Mouse (Mus musculus): Measurements from ENCODE around the gene Zfp740.
A peak's percentile ranks its signal among the peaks of the same experiment; 100 is the strongest.
"Not testable (repeated sequence)": the region's sequence is repeated elsewhere in the genome, so short reads cannot be mapped to it uniquely, and the experiment has no call there.

Zfp740 gene

DNA sequence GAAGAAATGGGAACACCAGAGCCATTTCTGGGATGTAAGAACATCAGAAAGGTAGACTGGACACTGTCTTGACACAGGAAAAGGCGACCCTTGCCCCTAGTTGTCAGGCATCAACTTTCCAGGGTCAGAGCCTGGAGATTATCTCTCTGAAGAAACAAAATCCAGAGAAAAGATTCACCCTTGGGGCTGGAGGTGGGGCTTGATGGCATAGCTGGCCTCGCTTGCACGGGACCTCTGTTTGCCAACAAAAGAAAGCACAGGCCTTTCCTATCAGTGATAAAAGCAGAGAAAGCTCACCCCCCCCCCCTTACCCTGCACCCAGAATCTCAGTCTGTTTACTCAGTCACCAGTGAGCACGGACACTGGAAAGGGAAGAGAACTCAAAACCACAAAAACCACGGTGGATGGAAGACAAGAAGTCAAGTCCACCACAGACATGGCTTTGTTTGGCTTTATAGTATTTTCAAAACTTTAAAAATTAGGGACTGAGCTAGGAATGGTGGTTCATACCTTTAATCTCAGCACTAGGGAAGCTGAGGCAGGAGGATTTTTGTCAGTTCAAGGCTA is 10.1 kb upstream of the Zfp740 start:
- DNase-seq (ENCODE audit: low spot score), result no peak

GRCm38 (mm10) chr15:102193652-102194051 is 9.4 kb upstream of the Zfp740 start:
- DNase-seq (ENCODE audit: low spot score), result no peak

GRCm38 (mm10) chr15:102194439-102194838 is 8.6 kb upstream of the Zfp740 start:
- DNase-seq (ENCODE audit: low spot score), result no peak

DNA sequence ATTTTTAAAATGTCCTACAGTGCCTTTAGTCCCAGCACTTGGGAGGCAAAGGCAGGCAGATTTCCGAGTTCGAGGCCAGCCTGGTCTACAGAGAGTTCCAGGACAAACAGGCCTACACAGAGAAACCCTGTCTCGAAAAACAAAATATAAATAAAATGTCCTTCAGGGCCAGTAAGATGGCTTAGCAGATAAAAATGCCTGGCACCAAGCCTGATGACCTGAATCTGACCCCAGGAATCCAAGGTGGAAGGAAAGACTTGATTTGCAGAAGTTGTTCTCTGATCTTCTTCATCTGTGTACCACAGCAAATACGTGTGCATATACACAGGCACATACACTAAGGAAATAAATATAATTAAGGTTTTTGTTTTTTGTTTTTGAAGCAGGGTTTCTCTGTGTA is 7.7 kb upstream of the Zfp740 start:
- DNase-seq (ENCODE audit: low spot score), result no peak

DNA sequence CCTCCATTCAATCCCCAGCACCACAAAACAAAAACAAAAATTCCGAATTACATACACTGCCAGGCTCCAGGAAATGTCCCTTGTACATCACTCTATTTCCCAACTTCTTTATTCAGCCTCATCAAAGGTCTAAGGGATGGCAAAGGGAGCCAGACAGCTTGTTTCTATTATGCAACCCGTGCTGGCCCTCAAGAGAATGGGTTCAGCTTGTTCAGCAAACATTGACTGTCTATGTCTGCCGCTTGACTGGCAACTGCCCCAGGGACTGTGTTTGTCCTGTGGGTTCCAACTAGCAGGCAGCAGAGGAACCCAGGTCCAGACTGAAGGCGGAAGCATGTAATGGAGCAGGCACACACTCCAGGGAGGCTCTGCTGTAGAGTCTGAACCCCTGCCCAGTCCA is 4.2 kb upstream of the Zfp740 start:
- DNase-seq (ENCODE audit: low spot score), result no peak

DNA sequence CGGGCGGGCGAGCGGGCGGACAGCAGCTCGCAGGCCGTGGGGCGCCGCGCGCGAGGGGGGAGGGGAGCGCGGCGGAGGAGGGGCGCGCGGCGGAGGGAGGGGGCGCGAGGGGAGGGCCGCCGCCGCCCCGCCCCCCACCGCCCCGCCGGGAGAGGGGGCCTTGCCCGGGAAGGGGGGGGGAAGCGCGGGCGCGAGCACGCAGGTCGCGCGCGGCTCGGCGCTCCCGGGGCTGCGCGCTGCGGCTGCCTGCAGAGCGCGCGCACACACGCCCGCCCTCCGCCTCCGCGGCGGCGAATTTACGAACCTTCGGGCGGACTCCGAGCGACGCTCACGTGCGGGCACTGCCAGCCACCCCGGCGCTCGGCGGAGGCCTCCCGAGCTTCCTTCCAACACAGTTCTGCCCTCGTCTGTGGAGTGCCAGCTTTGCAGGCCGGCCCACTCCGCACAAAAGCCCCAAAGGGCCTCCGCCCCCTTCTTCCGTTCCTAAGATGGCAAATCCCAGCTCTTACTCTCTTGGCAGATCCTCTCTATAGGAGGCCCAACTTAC is 859 bp downstream of the Zfp740 start:
- no peak for DNase-seq (ENCODE audit: low spot score)

DNA sequence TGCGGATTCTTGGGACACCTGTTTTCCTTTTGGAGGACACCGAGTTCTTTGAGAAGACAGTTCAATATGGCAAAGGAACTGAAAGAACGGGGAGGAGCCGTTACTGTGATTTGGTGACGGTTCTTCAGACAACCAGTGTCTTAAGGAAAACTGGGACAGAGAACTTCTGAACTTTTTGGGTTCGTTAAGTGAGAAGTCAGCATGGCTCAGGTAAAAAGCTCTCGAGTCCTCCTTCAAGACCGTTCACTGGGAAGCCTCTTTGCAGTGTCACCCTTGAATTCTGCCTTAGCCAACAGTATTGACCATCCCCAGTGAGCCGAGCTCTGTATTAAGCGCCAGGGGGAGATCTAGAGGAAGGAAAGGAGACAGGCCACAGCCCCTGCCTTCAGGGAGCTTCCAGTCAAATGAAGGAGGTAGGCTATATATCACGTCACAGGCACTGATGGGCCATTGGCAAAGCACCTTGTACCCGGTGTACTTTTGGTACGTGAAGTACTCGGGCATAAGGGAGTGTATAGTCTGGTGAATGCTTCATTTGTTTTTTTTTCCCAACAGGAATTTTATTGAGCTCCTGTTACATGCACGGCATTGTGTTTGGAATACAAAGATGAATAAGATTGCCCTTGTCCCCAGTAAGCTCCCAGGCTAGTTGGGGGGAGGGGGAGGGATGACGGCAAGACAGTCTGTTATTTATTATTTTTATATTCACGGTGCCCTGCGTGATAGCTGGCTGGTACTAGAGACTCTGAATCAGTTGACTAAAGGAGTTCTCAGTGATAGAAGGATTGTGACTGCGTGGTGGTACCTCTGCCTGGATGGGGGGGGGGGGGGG is 1.8 kb downstream of the Zfp740 start, which contains the start of gene Csad:
Gene Csad, minus strand, starts transcription at position 51 of the 832 bp plus-strand sequence.
- DNase-seq (ENCODE audit: low spot score), result no peak

- no peak for DNase-seq (ENCODE audit: low spot score)
Observed at GRCm38 (mm10) chr15:102205779-102206178, 2.7 kb downstream of the Zfp740 start.

DNA sequence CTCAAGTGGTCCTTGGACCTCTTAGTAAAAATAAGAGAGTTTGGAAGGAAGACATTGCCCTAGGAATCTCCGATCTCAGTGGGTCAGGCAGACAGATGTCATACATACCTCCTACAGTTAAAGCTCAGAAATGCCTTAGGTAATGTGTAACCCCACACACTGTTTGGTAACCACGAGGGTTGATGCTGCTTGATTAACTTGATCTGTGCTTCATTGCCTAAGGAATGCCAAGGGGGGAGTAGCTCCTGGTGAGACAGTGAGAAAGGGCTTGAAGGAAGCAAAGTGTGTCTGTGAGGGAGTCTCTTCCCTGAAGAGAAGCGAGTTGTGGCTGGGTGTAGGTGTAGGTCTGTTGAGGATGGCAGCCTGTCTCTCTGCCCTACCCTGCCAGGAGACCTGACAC is 4.3 kb downstream of the Zfp740 start:
- no peak for DNase-seq (ENCODE audit: low spot score)

DNA sequence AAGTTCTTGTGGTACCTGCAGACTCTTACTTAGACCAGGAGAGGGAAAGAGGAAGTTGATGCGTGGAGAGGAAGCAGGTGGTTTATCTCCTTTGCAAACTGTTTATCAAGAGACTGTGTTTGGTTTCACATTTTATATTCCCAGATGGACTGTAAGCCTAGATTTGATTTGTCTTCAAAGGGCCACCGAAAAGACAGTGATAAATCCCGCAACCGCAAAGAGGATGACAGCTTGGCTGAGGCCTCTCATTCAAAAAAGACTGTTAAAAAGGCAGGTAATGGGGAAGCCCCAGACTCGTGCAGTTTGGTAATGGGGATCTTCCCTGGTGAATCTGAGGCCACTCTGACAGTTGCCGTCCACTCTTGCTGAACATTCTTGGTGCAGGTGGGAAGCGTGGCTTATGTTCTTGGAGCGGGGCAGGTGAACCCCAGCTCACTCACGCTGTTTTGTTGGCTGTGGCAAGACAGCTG is 5.1 kb downstream of the Zfp740 start:
- DNase-seq (ENCODE audit: low spot score), result no peak

GRCm38 (mm10) chr15:102209114-102209513 is 6.1 kb downstream of the Zfp740 start:
- no peak for DNase-seq (ENCODE audit: low spot score)

- no peak for DNase-seq (ENCODE audit: low spot score)
Observed at GRCm38 (mm10) chr15:102210816-102211215, 7.8 kb downstream of the Zfp740 start.

DNA sequence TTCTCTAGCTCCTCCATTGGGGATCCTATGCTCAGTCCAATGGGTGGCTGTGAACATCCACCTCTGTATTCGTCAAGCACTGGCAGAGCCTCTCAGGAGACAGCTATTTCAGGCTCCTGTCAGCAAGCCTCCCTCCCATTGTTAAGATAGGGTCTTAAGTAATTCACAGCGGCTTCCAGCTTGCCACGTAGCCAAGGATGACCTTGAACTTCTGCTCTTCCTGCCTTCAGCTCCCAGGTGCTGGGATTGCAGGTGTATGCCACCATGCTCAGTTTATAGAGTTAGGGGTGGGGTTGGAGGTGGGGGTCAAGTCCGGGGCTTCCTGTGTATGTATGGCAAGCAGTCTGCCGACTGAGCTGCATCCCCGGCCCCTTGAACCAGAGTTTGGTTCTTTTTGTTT is 8.8 kb downstream of the Zfp740 start:
- no peak for DNase-seq (ENCODE audit: low spot score)

DNA sequence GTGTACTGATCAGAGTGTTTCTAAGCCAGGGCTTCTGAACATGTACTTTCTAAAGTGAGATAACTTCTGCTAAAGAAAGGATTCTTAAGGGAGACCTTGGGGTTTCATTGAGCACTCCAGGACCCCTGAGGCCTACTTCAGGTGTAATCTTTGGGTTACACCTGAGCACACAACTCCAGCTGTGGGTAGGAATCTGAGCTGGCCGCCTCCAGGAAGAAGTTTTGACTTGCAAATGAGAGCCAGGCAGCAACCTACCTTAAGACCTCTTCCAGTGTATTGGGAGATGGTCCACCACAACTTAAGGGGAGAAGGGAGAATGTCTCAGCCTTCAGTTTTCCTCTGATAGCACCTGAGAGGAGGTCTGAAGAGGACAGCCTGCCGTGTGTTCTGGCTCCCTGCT is 11.1 kb downstream of the Zfp740 start:
- no peak for DNase-seq (ENCODE audit: low spot score)

GRCm38 (mm10) chr15:102215624-102216023 is 12.6 kb downstream of the Zfp740 start:
- no peak for DNase-seq (ENCODE audit: low spot score)

- no peak for DNase-seq (ENCODE audit: low spot score)
Observed at GRCm38 (mm10) chr15:102216459-102217228, 13.6 kb downstream of the Zfp740 start.

- DNase-seq (ENCODE audit: low spot score), result no peak
Observed at GRCm38 (mm10) chr15:102217325-102217724, 14.3 kb downstream of the Zfp740 start.

DNA sequence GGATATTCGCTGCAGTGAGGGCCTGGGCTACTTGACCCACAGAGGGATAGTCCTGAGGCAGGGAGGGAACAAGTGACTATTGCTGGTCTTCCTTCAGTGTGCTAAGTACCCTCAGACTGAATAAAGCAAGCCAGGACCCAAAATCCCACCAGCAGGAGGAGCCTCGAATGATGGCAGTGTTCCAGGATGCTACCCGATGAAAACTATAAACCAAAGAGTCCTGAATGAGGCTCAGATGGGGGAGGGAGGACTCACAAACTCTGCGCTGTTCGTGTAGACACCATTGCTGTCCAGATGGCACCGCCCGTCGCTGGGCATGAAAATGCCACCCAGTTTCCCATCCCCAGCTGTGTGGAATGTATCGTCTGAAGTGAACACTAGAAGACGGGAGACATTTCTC is 19.3 kb downstream of the Zfp740 start:
- DNase-seq (ENCODE audit: low spot score), result no peak

DNA sequence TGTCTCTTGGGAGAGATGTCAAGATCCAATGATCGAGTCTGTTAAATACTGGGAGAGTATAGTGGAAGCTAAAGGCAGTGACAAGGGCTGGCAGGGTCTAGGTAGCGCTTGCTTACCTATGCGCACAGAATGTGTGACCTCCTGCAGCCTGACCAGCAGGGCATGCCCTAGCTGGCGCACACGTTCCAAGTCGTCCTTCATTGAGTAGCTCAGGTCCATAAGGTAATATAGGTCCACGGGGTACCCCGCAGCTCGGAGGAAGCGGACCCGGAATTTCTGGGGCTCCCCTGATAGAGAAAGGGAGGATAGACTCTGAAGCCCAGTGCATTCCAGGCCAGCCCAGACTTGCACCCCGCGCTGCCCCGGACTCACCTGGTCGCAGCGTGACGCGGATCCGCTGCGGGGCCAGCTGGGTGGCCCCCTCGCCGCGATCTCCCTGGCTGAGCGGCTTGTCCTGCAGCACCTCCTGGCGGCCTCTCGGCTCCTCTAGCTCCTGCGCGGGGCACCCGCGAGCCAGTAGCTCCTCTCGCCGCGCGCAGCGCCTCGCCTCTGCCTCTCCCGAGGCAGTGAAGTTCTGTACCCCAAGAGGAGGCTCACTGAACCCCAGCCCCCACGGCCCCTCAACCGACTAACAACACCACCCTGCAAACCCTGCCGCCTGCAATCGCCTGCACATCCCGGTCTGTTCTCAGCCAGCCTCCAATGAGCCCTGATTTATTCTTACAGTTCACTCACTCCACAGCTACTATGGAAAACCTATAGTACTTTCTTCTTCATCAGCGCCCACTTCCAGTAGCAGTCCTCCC is 21.3 kb downstream of the Zfp740 start:
- peak; percentile 48 for DNase-seq (ENCODE audit: low spot score)

DNA sequence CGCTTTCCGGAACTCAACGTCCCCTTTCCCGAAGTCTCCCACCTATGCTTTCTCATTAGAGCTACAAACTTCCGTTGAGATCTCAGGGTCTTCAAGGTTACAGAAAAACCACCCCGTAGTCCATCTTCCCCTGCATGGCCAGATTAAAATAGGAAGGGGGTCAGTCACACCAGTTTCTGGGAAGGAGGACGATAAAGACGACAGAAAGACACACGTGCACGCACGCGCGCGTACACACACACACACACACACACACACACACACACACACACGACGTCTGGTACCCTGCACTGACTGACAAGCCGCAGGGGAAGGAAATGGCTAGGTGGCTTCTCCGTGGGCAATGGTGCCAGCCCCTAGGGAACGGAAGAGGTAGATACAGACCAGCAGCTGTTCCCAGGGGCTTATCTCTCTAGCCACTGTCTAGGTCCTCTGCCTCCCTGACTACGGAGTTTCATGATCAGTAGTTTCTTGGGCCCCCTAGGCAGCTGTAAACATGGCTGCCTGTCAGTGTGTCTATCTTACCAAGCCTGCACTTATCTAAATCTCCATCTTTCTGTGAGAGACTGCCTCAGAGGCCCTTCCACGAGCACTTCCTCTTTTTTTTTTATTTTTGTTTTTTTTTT is 22.1 kb downstream of the Zfp740 start:
- DNase-seq (ENCODE audit: low spot score), result no peak

GRCm38 (mm10) chr15:102225619-102226018 is 22.6 kb downstream of the Zfp740 start:
- DNase-seq (ENCODE audit: low spot score), result not testable (repeated sequence)

Measured in urinary bladder, postnatal 10 days (tissue).